14 mouse cellular contexts compared by ENCODE assay signal in the genomic region with DNA sequence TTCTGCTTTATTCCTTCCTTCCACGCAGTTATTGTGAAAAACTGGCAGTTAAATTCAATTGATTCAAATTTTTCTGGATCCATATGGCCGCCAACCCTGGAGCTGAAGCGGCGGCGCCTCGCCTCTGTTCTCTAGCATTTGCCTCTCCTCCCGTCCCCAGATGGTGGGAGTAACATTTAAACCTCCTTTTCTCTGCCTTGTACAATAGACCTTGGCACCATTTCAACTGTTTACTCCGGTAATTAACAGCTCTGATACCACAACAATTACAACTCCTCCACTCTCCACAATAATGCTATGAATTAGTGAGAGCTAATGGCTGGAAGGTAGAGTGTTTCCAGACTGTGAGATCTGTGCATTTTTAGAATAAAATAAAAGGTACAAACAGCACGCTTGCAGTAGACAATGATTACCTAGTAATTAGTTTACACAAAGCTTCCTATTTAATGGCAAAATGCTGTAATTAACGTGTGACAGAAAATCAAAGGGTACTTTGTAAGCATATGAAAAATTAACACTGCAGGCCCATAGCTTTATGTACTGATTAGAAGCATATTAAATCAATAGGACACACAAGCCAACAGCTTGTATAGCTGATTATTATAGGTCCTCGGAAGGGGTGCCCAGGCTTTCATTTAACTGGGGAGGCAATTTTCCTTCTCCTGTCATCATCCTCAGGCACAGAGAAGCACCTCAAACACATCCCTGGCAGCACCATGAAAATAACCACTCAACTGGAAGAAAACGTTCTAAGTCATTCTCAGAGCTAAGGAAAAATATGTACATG.
A peak's percentile ranks its signal among the peaks of the same experiment; 100 is the strongest.
DNase-seq lines count a peak whose midpoint lies in the region; ATAC-seq lines count a peak whose summit lies in the region.
"Had no signal": no experiment of that assay in that cellular context is flagged by ENCODE, and none has a peak within 500 bp of the region (broad histone marks: within the 10 kb centered on the region; RNA-seq: fewer than 3 reads in every experiment).

No protein-coding gene starts in this region.

- H3K9ac ChIP-seq in forebrain, embryonic 15.5 days (replicated peaks), result no peak overlapping the region
- H3K9ac ChIP-seq: lung, embryonic 15.5 days; stomach, embryonic 15.5 days had no signal

- peaks cover 29% of the 10 kb centered on the region for H3K4me1 ChIP-seq in forebrain, embryonic 15.5 days
- H3K4me1 ChIP-seq: lung, embryonic 15.5 days; stomach, embryonic 15.5 days had no signal

- H3K4me2 ChIP-seq in forebrain, embryonic 15.5 days (replicated peaks), result peak overlapping the region; percentile 27; the same call in 1 of the 2 replicates
- H3K4me2 ChIP-seq: lung, embryonic 15.5 days; stomach, embryonic 15.5 days had no signal

- no peak overlapping the region for H3K4me3 ChIP-seq in forebrain, embryonic 15.5 days
- H3K4me3 ChIP-seq: lung, embryonic 15.5 days; stomach, embryonic 15.5 days had no signal

- peak; percentile 89 for ATAC-seq in forebrain, embryonic 15.5 days (replicated peaks)

- no peaks in the 10 kb centered on the region for H3K9me3 ChIP-seq in forebrain, embryonic 15.5 days
- H3K9me3 ChIP-seq: lung, embryonic 15.5 days; stomach, embryonic 15.5 days had no signal

- H3K27ac ChIP-seq in forebrain, embryonic 15.5 days (replicated peaks), result peak overlapping the region; percentile 45; the same call in 1 of the 2 replicates
- H3K27ac ChIP-seq: lung, embryonic 15.5 days; stomach, embryonic 15.5 days had no signal

- no peaks in the 10 kb centered on the region for H3K36me3 ChIP-seq in forebrain, embryonic 15.5 days
- H3K36me3 ChIP-seq: lung, embryonic 15.5 days; stomach, embryonic 15.5 days had no signal

- peaks cover 70% of the 10 kb centered on the region for H3K27me3 ChIP-seq in forebrain, embryonic 15.5 days
- H3K27me3 ChIP-seq: lung, embryonic 15.5 days; stomach, embryonic 15.5 days had no signal

- WGBS in forebrain, embryonic 15.5 days, result 4% methylated on average over 12 of the region's 12 CpGs

- DNase-seq in retina, postnatal 1 day, result peak; percentile 93
- no peak for DNase-seq in retina, embryonic 14.5 days (ENCODE audit: low spot score)
- DNase-seq in layer of hippocampus, adult 9-11 months, result peak; percentile 38
- peak; percentile 13 for DNase-seq in telencephalon, adult 2 months (ENCODE audit: low read depth, low spot score)
- no peak for DNase-seq in gastrocnemius, postnatal 25 days
- DNase-seq in adrenal gland, adult 18-20 months (ENCODE audit: low spot score in 2 of 2), result no peak
- DNase-seq: cerebellum, adult 9-10 months; heart, adult 18-20 months; heart, postnatal 4 days; kidney, adult 9 months; liver had no signal

Comparison
In these comparisons a context has a peak if more than half of its experiments do, and no peak if none do; other contexts are left out.
1. DNase-seq: peak in retina, postnatal 1 day (single experiment), layer of hippocampus, adult 9-11 months (single experiment) and telencephalon, adult 2 months (single experiment); none in retina, embryonic 14.5 days (single experiment), gastrocnemius, postnatal 25 days (single experiment) and adrenal gland, adult 18-20 months (0 of 2).